Mouse (Mus musculus) ovary, postnatal 10 days (tissue): ENCODE measurements around the gene Id3.

Experiments used
- DNase-seq: peaks from one replicate; pipeline ENCODE4 v3.0.0; 2022; ENCODE audit warnings: low spot score

Id3 gene

DNA sequence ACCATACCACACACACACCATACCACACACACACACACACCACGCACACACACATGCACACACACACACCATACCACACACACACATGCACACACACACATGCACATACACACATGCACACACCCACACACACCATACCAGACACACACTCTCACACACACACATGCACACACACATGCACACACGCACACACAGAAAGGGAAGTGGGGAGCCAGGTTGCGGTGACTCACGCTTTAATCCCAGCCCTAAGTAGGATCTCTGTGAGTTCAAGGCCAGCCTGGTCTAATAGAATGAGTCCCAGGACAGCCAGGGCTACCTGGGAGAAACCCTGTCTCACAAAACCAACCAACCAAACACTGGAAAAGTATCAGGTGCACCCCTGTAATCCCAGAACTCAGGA lies 18.7 kb upstream of the Id3 start:
- no peak for DNase-seq

DNA sequence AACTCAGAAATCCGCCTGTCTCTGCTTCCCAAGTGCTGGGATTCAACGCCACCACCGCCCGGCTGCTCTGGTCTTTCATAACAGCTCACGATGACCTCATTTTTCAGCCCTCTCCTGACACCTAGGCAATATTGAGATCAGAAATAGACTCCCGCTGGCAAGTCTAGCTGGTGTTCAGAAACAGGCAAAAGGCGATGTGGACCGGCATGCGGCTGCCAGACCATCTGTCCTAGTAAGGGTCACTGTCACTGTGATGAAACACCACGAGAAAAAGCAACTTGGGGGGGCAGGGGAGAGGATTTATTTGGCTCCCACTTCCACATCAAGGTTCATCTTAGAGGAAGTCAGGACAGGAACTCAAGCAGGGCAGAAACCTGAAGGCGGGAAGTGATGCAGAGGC lies 17.8 kb upstream of the Id3 start:
- no peak for DNase-seq

DNA sequence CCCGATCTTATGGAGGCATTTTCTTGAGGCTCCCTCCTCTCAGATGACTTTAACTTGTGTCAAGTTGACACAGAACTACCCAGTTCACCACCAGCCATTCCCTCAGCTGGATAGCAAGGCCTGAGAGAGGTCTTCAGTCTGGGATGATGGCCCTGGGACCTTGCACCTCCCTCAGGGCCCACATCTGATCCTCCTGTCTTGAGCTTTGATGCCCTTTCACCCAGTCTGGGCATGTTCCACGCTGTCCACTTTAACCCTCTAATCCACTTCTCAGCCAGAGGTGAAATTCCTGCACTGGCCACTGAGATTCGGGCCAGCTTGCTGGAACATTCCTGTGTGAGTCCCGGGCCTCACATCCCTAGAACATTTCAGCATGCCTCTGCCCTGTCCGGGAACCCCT lies 17.3 kb upstream of the Id3 start:
- no peak for DNase-seq

DNA sequence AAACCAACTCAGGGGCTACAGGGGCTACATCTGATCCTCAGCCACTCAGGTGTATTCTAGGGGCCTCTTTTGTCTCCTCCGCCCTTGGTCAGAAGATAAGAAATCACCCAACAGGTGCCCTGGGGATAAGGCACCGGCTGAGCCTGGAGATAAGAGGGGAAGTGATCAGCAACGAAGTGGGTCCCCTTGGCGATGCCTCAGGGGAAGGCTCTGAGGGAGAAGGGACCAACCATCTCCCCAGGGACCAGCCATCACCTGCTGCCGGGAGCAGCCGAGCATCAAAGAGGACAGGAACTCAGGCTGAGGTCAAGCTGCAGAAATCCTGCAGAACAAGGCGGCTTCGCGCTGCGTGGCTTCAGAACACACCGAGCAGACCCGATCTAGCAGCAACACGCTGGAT lies 15.6 kb upstream of the Id3 start:
- DNase-seq: no peak

DNA sequence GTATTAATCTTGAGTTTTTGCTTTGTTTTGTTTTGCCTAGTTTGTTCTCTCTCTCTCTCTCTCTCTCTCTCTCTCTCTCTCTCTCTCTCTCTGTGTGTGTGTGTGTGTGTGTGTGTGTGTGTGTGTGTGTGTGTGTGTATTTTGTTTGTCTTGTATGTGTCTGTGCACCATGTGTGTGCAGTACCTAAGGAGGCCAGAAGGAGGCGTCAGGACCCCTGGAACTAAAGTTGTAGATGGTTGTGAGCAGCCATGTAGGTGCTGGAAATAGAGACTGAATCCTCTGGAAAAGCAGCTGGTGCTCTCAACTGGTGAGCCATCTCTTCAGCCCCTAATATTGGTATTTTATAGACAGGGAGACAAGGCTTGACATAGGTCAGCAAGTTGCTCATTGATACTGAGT lies 13.5 kb upstream of the Id3 start:
- no peak for DNase-seq

DNA sequence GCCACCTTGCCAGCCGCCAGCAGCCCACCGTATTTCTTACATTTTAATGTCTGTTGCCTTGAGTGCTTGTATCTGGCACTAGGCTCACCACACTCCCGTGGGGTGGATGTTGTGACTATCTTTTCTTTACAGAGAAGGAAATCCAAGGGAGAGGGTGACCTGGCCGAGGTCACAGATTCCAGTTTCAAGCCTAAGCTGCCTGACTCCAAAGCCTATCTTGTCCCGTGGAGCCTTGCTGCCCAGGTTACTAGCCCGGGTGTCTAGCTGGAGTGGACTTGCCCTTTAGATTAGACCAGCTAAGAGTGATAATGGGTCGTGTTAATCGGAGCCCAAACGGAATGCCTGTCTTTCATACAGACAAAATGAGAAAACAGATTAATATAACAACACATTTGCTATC lies 9.5 kb upstream of the Id3 start:
- no peak for DNase-seq

DNA sequence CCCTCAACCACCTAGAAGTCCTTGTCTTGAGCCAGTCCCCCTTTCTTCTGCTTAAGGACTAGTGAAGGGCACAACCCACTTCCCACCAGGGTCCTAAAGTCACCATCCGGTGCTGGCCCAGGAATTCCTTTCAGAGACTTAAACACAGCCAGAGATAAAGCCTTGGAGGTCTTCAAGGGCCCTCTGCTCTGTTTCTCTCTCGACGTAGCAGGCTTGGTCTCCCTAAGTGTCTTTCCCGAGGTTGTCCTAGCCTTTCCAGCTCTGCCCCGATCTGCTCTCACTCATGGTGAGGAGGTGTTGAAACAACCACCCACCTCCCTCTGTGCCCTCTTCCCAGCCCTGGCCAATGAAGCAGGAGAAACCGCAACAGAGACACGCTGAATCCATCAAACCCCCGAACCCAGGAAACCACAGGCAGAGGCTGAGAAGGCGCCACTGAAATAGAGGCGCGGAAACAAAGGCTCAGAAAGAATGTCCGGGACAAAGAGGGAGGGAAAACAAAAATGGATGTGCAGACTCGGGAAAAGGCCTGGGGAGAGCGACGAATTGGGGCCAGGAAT lies 8.8 kb upstream of the Id3 start:
- no peak for DNase-seq

DNA sequence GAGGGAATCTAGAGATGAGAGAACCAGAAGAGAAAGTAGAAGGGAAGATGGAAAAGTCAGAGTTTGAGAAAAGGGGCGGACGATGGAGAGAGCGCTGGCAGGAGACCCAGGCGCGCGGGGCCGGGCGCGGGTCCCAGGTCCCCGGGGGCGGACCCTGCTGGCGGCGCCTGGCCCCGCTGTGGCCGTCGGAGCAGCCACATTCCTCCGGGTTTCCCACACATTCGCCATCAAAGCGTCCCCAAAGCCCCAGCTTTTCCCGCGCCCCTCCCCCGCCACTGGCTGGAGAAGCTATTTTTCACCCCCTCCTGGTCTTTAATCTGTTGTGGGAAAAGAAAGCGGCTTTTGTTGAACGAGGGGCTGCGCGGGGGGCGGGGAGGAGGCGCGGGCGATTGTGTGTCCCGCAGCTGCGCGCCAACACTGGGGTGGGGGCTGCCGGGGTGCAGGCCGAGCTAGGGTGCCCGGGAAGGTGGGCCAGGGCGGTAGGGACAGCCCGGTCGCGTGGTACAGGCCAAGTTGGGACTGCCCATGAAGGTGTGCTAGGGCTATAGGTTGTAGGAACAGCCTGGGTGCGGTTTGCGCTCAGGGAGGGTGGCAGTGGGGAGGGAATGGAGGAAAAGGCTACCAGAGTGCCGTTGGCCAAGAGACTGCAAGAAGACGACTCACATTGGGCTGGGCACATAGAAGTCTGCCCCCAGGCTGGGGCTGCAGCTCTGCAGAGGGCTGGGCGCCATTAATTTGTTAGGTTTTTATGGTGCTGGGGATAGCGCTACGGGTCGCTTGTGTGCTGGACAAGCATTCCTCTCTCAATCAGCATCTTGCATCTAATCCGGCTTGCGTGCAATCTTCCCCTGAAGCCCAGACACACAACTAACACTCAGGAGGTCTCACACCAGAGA lies 8.1 kb upstream of the Id3 start:
- DNase-seq: no peak

DNA sequence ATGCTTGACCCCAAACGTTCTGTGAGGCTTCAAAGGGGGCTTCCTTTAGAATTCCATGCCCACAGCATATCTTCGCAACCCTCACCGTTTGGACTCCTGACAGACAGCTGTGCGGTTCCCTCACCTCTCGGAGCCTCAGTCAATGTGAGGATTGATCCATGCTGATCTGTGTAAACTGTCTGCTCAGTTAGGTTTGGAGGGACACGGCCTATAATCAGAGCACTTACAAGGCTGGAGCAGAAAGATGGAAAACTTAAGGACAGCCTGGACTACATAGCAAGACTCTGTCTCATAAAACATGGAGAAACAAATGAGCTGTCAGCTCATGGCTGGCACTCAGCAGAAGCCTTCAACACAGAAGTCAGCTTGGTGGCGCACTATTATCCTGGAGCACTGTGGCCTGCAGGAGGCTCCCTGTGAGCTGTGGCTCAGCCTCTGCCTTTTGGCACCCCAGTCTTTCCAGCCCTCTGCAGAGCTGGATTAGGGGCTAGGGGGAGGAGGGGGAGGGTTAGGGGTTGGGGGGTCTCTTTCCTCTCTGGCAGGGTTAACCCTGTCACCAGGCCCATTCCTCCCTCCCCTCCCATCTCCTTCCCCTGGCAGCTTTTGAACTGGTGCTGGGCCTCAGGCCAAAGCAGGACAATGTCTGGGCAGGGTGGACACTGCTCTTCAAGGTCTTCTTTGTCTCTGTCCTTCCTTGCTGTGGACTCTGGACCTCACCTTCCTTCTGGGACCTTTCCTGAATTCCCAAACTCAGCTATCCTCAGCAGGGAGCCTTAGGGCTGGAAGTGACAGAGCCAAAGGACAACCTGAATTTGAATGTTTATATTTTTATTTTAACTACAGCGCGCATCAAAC lies 7.2 kb upstream of the Id3 start:
- DNase-seq: no peak

DNA sequence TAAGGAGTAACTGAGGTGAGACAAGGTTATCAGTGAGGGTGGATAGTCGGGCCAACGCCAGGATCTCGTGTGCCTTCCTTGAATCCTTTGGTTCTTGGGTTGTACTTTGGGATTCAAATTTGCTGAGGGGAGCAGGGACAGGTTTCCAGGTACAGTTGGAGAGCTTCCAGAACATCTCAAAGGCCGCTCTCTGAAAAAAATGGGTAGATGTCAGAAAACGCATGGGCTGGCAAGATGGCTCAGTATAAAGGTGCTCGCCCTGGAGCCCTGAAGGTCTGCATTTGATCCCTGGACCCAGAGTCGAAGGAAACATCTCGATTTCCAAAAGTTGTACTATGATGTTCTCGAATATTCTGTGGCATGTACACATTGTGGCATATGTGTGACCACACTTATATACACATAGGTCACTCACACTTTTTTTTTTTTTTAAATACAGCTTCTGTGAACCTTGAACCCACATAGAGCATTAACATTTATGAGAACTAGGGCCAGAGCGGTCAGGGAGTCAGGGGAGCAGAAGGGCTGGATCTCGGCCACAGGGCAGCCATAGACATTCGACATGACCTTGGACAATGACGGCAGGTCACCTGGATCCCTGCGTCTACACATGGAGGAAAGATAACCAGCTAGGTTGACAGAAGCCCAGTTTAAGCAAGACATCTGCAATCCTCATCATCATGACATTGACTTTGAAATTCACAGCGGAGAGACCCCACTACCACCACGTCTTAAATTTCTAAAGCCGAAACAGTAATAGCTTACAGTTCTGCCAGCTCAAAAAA lies 3.8 kb upstream of the Id3 start:
- no peak for DNase-seq

DNA sequence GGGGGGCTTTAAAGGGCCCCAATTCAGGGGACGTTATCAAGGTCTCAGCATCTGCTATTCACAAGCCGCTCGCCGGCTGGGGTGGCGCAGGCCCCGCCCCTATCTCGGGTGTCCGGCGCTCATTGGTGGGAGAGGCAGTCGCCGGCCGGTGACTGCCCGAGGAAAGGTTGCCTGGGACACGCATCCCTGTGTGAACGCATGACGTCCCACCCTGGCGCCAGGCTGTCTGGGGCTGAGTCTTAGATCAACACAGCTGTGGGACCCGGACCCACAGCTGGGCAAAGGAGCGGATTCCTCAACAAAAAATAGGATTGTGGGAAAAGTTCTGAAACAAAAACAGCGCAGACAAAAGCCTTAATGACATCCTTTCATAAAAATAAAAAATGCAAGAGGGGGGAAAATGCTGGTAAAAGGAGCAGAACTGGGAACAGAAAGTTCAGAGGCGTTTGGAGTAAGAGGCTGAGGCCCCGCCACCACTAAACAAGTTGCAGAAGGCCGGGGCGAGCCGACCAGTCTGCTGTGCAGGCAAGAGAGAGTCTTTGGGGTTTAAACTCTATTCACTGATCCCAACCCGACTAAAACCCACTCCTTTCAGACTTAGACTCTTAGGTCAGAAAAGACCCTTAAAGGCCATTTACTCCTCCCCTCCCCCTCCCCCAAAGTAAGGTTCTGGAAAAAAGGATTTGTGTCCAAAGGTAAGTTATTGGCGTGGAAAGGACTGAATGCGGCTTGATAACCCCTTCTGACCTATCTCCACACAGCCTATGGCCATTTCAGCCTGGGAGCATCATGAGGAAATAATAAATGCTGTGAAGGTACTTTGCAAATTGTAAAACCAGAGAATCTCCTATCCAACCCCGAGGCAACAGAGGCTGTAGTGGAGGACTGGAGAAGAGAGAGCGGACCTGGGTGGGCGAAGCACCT lies 2.7 kb upstream of the Id3 start:
- no peak for DNase-seq

DNA sequence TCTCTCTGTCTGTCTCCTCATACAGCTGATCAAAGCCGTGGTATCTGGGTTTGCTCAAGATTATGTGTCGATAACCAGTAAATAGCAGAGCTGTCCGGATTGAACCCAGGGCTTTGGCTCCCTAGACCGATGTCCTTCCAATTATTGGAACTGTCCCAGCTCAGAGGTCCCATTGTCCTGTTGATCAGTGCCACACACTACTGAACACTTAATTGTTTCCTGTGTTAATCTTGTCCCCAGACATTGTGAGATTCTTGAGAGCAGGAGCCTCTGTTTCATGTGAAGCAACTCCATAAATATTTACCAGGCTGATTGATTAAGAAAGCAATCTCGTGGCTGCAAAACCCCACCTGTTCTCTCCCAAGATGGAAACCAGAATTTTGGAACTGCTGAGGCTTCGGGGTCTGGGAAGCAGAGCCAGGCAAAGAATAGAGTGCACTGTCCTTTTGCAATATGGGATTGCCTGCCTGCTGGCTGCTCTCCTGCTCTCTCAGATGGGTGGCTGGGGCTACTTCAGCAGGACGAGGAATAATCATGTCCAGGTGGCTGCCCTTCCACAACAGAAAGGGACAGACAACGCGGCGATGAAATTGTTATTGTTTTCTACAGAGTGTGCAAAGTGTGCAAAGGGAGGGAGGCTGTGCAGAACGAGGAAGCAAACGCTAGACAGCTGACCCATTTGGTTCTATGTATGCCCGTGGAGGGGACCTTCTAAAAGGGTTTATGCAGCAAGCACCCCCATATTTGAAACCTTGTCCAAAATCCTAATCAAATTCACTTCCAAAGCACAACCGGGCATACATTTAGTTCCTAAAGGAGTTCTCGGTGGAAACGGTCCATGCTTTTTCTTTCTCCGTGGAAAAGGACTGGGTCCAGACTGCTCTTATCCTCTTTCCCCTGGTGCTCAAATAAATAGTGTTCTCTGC lies 767 bp upstream of the Id3 start:
- no peak for DNase-seq

DNA sequence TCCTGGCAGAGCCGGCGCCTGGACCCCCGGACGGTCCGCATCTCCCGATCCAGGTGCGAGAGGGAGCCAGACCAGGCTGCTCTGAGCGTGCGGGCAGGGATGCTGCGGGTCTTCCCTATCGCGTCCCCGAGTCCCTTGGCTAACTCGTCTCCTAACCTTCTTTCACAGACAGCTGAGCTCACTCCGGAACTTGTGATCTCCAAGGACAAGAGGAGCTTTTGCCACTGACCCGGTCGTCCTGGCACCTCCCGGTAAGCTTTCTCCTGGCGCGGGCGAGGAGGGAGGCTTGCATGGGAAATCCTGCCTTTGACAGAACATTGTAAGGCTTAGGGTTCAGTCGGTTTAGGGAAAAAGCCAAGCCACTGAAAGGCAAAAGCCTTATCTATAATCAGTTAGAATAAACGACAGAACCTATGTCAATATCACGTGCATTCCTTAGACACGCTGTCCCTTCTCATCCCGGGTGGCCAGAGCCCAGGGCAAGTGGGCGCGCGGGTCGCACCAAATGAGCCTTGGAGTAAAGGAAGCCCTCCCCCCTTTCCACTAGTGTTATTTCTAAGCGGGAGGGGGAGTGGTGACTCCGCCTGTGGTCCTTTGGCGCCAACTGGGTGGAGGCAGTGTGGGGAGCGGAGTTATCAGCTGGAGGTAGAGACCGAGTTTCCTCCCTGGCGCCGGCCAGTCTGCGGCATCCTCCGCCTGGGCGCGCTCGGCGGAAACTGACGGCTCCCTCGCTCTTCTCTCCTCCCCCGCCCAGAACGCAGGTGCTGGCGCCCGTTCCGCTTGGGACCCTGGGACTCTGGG lies 1.0 kb downstream of the Id3 start:
- no peak for DNase-seq

DNA sequence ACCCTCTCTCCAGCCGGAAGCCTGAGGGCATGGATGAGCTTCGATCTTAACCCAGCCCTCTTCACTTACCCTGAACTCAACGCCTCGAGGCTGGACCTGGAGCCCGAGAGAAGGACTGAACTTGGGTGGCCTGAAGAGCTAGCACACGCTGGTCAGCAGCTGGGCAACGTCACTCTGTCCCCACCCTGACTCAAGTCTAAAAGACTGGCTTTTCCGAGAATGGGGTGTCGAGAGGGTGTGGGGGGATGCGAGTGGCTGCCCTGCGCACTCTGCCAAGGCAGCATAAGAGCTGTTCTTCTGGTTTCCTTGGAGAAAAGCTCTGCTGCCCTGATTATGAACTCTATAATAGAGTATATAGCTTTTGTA lies 1.6 kb downstream of the Id3 start:
- DNase-seq: no peak

DNA sequence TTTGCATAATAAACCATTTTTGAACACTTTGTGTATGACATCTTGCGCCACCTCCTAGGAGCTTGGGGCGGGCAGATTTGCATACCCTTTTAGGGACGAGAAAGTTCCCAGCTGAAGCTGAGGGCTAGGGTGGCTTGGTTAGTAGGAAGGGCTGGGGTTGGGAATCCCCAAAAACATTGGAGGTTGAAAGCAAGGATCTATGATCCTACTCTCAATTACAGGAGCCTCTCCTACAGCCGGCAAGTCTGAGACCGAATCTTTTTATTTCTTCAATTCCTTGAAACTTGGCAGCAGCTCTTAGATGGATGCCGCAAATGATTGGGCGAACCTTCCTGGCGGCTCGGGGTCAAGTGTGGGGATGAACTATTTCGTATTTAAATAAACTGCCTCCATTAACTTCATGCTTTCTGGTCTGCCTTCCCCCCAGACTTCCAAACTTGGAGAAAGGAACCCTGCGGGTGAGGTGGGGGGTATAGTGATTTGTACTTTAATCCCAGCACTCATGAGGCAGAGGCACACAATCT lies 2.1 kb downstream of the Id3 start:
- DNase-seq: no peak

DNA sequence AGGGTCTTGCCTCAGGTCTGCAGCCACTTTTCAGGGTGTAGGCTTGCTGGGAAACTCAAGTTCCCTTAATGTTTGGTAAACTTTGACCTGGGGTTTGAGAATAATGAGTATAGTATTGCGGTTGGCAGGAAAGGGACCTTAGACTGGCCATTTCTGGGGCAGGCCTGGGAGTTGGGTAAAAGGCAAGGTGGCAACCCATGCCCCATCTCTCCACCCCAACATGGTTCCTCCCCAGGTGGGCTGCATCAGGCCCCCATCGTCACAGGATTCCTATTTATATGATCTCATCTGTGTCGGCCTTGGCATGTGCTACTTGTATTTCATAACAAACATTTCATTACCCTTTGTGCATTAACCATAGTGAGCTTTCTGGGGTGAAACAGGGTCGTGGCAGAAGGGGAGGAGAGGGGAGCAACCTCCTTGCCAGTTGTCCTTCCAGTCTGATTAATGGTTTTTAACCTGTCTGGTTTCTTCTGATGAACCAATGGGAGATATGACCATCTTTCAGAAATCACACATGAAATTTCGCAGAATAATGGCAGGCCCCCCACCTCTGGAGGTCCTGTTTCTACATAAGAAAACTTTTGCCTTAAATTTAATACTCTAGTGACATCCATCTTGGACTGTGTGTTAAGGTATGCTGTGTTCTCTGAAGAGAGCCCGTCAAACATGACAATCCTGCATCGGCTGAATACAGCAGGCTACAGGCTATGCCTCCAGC lies 2.9 kb downstream of the Id3 start:
- no peak for DNase-seq

DNA sequence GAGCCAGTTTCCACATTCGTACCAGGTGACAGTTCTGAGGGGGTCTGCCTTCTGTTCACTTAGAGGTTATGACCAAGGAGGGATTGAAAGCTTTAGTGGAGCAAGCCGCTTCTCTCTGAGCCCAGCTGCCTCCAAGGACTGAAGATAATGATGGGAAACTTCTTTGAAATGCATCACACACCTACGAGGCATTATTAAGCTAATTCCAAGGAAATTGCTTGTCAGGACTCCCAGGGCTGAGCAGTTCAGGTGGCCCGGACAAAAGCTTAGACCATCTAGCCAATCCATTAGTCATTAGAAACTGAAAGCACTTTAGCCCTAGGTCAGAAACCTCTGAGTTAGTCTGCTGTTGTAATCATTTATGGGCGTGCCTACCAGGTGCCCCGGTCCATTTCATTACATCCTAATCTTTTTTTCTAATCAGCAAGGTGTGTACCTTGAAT lies 3.4 kb downstream of the Id3 start:
- no peak for DNase-seq

DNA sequence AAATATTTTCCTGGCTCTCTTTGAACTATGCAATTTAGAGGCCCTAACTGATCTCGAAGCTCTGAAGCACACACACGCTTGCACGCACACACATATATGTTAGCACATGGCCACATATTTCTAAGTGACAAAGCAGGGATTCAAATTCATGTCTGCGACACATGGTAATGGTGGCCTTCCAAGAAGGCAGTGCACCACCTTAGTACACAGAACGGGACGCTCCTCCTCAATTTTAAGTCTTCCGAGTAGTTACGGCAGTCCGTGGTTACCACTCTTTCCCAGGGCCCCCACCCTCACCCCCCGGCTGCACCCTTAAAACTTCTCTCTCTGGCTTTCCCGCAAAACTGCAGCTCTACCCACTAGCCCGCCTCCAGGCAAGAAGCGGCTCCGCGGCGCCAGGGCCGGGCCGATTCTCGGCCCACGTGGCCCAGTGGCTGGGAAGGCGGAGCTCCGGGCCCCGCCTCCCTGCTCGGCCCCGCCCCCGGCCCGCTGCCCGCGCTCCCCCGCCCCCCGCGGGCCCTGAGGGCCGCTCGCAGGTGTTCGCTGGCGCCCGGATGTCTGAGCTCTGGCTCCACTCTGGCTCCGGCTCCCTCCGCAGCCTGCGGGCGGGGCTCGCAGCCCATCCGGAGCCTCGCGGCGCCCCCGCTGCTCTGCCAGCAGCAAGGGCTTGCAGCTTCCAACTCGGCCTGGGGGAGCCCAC lies 4.3 kb downstream of the Id3 start:
- DNase-seq: no peak
